Mouse (Mus musculus) midbrain, embryonic 11.5 days (tissue): ENCODE measurements around the gene Snta1. TPM values are rescaled to one million over a fixed set of nuclear protein-coding genes. Genes with fewer than 3 reads are reported as not detected.
"Not testable (repeated sequence)": the region's sequence is repeated elsewhere in the genome, so short reads cannot be mapped to it uniquely, and the experiment has no call there.

ENCODE experiments used
- ATAC-seq: fragments of 200-750 bp; cut with Nextera tagmentation; 2 replicates; pipeline ENCODE4 v1.8.0; 2017; ENCODE audit warnings: moderate TSS enrichment, moderate library complexity; ENCODE audit not compliant: low FRiP score
- DNase-seq: peaks from one replicate; pipeline ENCODE4 v3.0.0; 2015; ENCODE audit warnings: low spot score; ENCODE audit errors: missing footprints
- H3K27ac ChIP-seq: fragments of 300-500 bp; sonication (generic); 2 replicates; pipeline ENCODE4 v1.5.1; 2014; ENCODE audit warnings: low read depth, low read length
- H3K27me3 ChIP-seq: fragments of 300-500 bp; sonication (generic); 2 replicates; pipeline ENCODE4 v1.6.1; 2014; ENCODE audit warnings: mild to moderate bottlenecking, low read length, moderate library complexity, mixed read lengths; ENCODE audit not compliant: control insufficient read depth, insufficient read depth
- H3K36me3 ChIP-seq: fragments of 300-500 bp; sonication (generic); 2 replicates; pipeline ENCODE4 v1.6.1; 2014; ENCODE audit warnings: mild to moderate bottlenecking, low read length, moderate library complexity, mixed read lengths; ENCODE audit not compliant: control insufficient read depth, insufficient read depth
- H3K4me1 ChIP-seq: fragments of 300-500 bp; sonication (generic); 2 replicates; pipeline ENCODE4 v1.6.1; 2014; ENCODE audit warnings: low read length; ENCODE audit not compliant: control insufficient read depth, insufficient read depth
- H3K4me2 ChIP-seq: fragments of 300-500 bp; sonication (generic); 2 replicates; pipeline ENCODE4 v1.6.1; 2014; ENCODE audit warnings: mild to moderate bottlenecking, moderate library complexity
- H3K4me3 ChIP-seq: fragments of 300-500 bp; sonication (generic); 2 replicates; pipeline ENCODE4 v1.5.1; 2014; ENCODE audit warnings: low read depth, low read length
- H3K9ac ChIP-seq: fragments of 300-500 bp; sonication (generic); 2 replicates; pipeline ENCODE4 v1.6.1; 2014; ENCODE audit warnings: low read length
- H3K9me3 ChIP-seq: fragments of 300-500 bp; sonication (generic); 2 replicates; pipeline ENCODE4 v1.6.1; 2016; ENCODE audit warnings: low read length; ENCODE audit not compliant: control insufficient read depth
- WGBS: fragments of 180-500 bp; shearing (Covaris S2); extraction: QIAGEN DNeasy Blood & Tissue Kit; methylation state at CpG from one replicate; pipeline ENCODE4 v1.1.7; 2014; 5-methylcytosine and 5-hydroxymethylcytosine counted together
- polyA plus RNA-seq: library from polyadenylated mRNA; unstranded; fragments of >200 nt; fragmentation: Nextera tagmentation; extraction: Ambion mirVana; gene quantifications from 2 replicates; pipeline ENCODE4 v1.2.1, GENCODE M21; 2014

The Snta1 gene
- polyA plus RNA-seq, 1 experiment from 2014 or later: 2.3 TPM

DNA sequence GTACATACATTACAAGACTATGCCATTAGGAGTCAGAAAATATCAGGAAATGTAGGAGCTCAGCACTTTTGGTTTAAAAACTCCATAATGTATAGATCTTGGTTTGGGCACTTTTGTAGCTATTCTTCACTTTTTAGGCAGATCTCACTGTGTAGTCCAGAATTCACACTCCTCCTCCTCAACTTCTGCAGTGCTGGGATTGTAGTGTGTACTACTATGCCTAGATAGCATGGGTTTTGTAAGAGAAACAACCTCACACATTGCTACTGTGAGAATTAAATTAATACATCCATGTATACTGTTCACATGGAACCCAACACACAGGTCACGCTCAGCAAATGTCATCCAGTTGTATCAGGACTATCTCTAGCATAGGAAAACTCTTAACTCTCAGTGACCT, 40.4 kb downstream of the Snta1 start:
- WGBS: 95% methylated on average over 1 of the region's 1 CpGs

DNA sequence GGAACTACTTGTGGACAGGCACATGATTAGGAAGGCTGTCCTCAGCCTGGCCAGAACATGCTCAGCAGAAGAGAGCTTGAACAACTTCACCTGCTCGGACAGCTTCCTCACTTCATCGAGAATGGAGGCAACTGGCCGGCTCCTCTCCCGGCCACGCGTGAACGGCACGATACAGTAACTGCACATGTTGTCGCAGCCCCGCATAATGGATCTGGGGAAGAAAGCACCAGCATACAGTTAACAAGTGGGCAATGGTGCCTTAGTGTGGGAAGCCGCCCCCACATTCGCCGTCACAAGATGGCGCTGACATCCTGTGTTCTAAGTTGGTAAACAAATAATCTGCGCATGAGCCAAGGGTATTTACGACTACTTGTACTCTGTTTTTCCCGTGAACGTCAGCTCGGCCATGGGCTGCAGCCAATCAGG, 53.9 kb downstream of the Snta1 start:
- WGBS: 74% methylated on average over 14 of the region's 19 CpGs
- H3K27me3 ChIP-seq, ATAC-seq, H3K4me1 ChIP-seq, H3K36me3 ChIP-seq, H3K9me3 ChIP-seq, H3K27ac ChIP-seq: not testable (repeated sequence)
- H3K4me2 ChIP-seq: peak overlapping the region; percentile 30
- peak overlapping the region; percentile 38; the same call in 1 of the 2 replicates for H3K9ac ChIP-seq
- peak; percentile 84 for DNase-seq
- H3K4me3 ChIP-seq: peak overlapping the region; percentile 27

More for the DNA sequence above, 40.4 kb downstream of the Snta1 start:
- Histone ChIP-seq H3K4me2 (no peak overlapping the region), H3K4me3 (no peak overlapping the region), H3K9ac (no peak overlapping the region), H3K36me3 (0 out of 2 replicates have a peak, but pooled peaks cover 2% of the 10 kb centered on the region), H3K4me1 (no peaks in the 10 kb centered on the region), H3K27me3 (no peaks in the 10 kb centered on the region), H3K9me3 (no peaks in the 10 kb centered on the region), H3K27ac (no peak overlapping the region)
- no peak for ATAC-seq
- no peak for DNase-seq

DNA sequence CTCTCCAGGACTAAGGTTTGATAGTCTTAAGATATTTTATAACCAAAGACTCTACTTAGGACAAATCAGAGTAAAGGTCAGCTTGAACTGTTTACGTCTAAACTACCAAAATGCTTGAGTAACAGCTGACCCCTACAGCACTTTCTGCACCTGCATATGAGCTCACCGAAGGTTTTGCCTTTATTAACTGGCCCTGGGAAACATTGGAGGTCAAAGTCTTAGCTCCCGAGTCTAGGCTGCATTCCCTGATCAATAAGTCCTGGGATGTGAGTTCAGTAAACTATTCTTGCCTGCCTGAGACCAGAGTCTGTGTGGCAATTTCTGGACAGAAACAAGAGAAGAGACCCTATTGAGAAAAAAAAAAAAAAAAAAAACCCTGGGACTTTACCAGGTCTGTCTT, 59.7 kb downstream of the Snta1 start:
- Histone ChIP-seq H3K9me3 (no peaks in the 10 kb centered on the region), H3K27ac (no peak overlapping the region), H3K4me2 (no peak overlapping the region), H3K4me1 (no peaks in the 10 kb centered on the region), H3K27me3 (no peaks in the 10 kb centered on the region), H3K4me3 (no peak overlapping the region), H3K9ac (no peak overlapping the region), H3K36me3 (no peaks in the 10 kb centered on the region)
- WGBS: 92% methylated on average over 3 of the region's 3 CpGs
- no peak for DNase-seq
- no peak for ATAC-seq

DNA sequence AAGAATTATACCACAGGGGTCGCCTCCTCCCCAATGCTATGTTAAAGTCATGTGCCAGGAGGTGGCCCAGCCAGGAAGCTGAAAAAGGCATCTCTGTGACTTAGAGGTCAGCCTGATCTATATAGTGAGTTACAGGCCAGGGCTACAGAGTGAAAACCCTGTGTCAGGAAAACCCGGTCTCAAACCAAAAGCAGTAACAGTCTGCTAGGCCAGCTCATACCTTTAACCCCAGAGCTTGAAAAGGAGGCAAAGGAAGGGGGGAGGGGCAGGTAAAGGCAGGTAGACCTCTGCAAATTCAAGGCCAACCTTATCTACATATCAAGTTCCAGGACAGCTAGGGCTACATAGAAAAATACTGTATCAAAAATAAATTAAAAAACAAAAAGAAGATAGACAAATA, 68.5 kb downstream of the Snta1 start:
- Histone ChIP-seq H3K9me3 (no peaks in the 10 kb centered on the region), H3K36me3 (peaks cover 4% of the 10 kb centered on the region; the same call in 1 of the 2 replicates), H3K4me1 (no peaks in the 10 kb centered on the region), H3K27me3 (no peaks in the 10 kb centered on the region), H3K4me3 (no peak overlapping the region), H3K27ac (no peak overlapping the region), H3K9ac (no peak overlapping the region), H3K4me2 (no peak overlapping the region)
- ATAC-seq: no peak
- DNase-seq: no peak
- WGBS: 75% methylated on average over 2 of the region's 2 CpGs

DNA sequence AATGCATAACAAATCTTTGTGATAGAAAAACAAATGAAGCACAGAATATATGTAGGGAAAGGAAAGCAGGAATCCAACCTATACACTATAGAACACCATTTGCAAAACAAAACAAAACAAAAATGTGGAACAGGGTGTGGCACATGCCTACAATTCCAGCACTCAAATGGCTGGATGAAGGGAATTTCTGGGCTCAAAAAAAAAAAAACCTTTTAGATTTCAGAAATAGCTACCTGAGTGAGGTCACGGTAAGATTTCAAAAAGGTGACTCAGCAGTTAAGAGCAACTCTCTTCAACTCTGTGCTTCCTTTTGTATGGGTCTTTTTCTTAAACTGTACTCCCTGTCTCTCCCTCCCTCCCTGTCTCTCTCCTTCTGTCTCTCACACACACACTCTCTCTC, 69.7 kb downstream of the Snta1 start:
- no peaks in the 10 kb centered on the region for H3K9me3 ChIP-seq
- H3K4me3 ChIP-seq: no peak overlapping the region
- WGBS: 95% methylated on average over 1 of the region's 1 CpGs
- no peaks in the 10 kb centered on the region for H3K4me1 ChIP-seq
- no peak overlapping the region for H3K9ac ChIP-seq
- no peaks in the 10 kb centered on the region for H3K27me3 ChIP-seq
- ATAC-seq (no peak), DNase-seq (no peak)
- H3K27ac ChIP-seq: no peak overlapping the region
- H3K4me2 ChIP-seq: no peak overlapping the region
- peaks cover 4% of the 10 kb centered on the region; the same call in 1 of the 2 replicates for H3K36me3 ChIP-seq

DNA sequence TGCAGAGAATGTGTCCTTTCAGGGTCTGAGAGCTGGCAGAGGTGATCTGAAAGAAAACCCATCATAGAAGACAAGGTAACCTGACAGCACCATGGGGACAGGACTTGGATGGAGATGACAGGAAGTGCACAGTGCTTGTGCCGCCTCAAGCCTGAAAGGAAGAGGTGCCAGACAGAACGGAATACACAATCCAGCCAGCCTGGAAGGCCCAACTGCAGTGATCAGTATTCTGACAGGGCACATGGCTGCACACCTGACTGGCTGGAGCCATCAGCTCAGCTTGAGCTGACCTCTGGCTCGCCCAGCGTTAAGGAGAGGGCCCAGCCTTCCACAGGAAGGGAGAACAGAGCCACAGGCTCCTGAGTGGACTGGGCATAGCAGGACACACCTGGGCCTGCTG, 72.3 kb downstream of the Snta1 start:
- no peak for ATAC-seq
- H3K4me1 ChIP-seq: no peaks in the 10 kb centered on the region
- no peak overlapping the region for H3K4me3 ChIP-seq
- H3K27me3 ChIP-seq: no peaks in the 10 kb centered on the region
- H3K9ac ChIP-seq: no peak overlapping the region
- H3K36me3 ChIP-seq: peaks cover 4% of the 10 kb centered on the region; the same call in 1 of the 2 replicates
- H3K9me3 ChIP-seq: no peaks in the 10 kb centered on the region
- no peak overlapping the region for H3K4me2 ChIP-seq
- WGBS: 81% methylated on average over 4 of the region's 4 CpGs
- no peak overlapping the region for H3K27ac ChIP-seq
- DNase-seq: no peak

DNA sequence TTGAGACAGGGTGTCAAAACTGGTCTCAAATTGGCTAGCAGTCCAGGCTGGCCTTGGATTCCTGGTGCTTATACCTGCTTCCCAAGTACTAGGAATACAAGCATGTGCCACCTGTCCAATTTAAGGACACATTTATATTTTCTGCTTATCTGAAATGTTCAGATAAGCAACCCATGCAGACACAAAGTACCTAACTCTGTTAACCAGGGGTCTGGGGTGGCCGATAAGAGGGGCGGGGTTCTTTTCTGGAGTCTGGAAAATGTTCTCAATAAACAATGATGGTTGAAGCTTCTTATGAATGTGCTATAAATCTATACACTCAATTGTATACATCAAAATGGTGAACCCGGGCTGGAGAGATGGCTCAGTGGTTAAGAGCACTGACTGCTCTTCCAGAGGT, 81.0 kb downstream of the Snta1 start:
- Histone ChIP-seq H3K9me3 (no peaks in the 10 kb centered on the region), H3K4me2 (no peak overlapping the region), H3K4me3 (no peak overlapping the region), H3K27me3 (no peaks in the 10 kb centered on the region), H3K9ac (no peak overlapping the region), H3K36me3 (no peaks in the 10 kb centered on the region), H3K4me1 (no peaks in the 10 kb centered on the region), H3K27ac (no peak overlapping the region)
- ATAC-seq: no peak
- 78% methylated on average over 3 of the region's 3 CpGs for WGBS
- no peak for DNase-seq

Other genes starting within 250 kb of the Snta1 start
- gene Bpifa5, start 245.5 kb downstream of the Snta1 start, polyA plus RNA-seq: not detected in 2 replicates
- not detected in 2 replicates for gene Bpifb1, start 217.3 kb downstream of the Snta1 start, polyA plus RNA-seq
- 0.10 and 0.26 TPM in 2 replicates for gene Bpifb5, start 184.4 kb downstream of the Snta1 start, polyA plus RNA-seq
- gene Bpifb9a, start 150.2 kb downstream of the Snta1 start, polyA plus RNA-seq: not detected in 2 replicates
- not detected in 2 replicates for gene Bpifb9b, start 100.9 kb downstream of the Snta1 start, polyA plus RNA-seq
- gene Cdk5rap1, start 35.1 kb downstream of the Snta1 start, polyA plus RNA-seq: 15.1 and 18.1 TPM in 2 replicates
- 75.2 and 76.1 TPM in 2 replicates for gene Cbfa2t2, start 28.4 kb upstream of the Snta1 start, polyA plus RNA-seq
- gene 1700003F12Rik, start 139.0 kb upstream of the Snta1 start, polyA plus RNA-seq: 2.4 and 2.6 TPM in 2 replicates
- gene Actl10, start 143.7 kb upstream of the Snta1 start, polyA plus RNA-seq: not detected in 2 replicates
- 6.1 and 6.9 TPM in 2 replicates for gene Necab3, start 150.8 kb upstream of the Snta1 start, polyA plus RNA-seq
- gene E2f1, start 161.8 kb upstream of the Snta1 start, polyA plus RNA-seq: 14.5 and 15.3 TPM in 2 replicates
- gene Pxmp4, start 195.6 kb upstream of the Snta1 start, polyA plus RNA-seq: 12.3 and 14.1 TPM in 2 replicates
- gene Zfp341, start 205.2 kb upstream of the Snta1 start, polyA plus RNA-seq: 0.92 and 1.2 TPM in 2 replicates
- gene 4930519P11Rik, start 205.3 kb upstream of the Snta1 start, polyA plus RNA-seq: 0.60 and 1.1 TPM in 2 replicates
- 12.7 and 14.0 TPM in 2 replicates for gene Chmp4b, start 243.6 kb upstream of the Snta1 start, polyA plus RNA-seq